Mouse (Mus musculus) lung, embryonic 14.5 days (tissue): Measurements from ENCODE around the gene Palld. TPM values are rescaled to one million over a fixed set of nuclear protein-coding genes. Genes with fewer than 3 reads are reported as not detected.

Experiments
- ATAC-seq: fragments of 200-750 bp; cut with Nextera tagmentation; 2 replicates; pipeline ENCODE4 v1.8.0; 2017; ENCODE audit warnings: mild to moderate bottlenecking, moderate TSS enrichment, moderate library complexity; ENCODE audit not compliant: insufficient read depth
- DNase-seq: peaks from one replicate; pipeline ENCODE4 v3.0.0-alpha.2; 2015
- H3K27ac ChIP-seq: fragments of 300-500 bp; sonication (generic); 2 replicates; pipeline ENCODE4 v1.5.1; 2014; ENCODE audit warnings: low read depth, mild to moderate bottlenecking, moderate library complexity
- H3K27me3 ChIP-seq: fragments of 300-500 bp; sonication (generic); 2 replicates; pipeline ENCODE4 v1.6.1; 2014; ENCODE audit warnings: low read length, control low read depth; ENCODE audit not compliant: insufficient read depth
- H3K36me3 ChIP-seq: fragments of 300-500 bp; sonication (generic); 2 replicates; pipeline ENCODE4 v1.6.1; 2014; ENCODE audit warnings: control low read depth; ENCODE audit not compliant: insufficient read depth
- H3K4me1 ChIP-seq: fragments of 300-500 bp; sonication (generic); 2 replicates; pipeline ENCODE4 v1.6.1; 2014; ENCODE audit warnings: antibody characterized with exemption, control low read depth; ENCODE audit not compliant: insufficient read depth
- H3K4me2 ChIP-seq: fragments of 300-500 bp; sonication (generic); 2 replicates; pipeline ENCODE4 v1.6.1; 2014; ENCODE audit warnings: mild to moderate bottlenecking
- H3K4me3 ChIP-seq: fragments of 300-500 bp; sonication (generic); 2 replicates; pipeline ENCODE4 v1.5.1; 2014; ENCODE audit warnings: low read depth, low read length
- H3K9ac ChIP-seq: fragments of 300-500 bp; sonication (generic); 2 replicates; pipeline ENCODE4 v1.6.1; 2014
- H3K9me3 ChIP-seq: fragments of 300-500 bp; sonication (generic); 2 replicates; pipeline ENCODE4 v1.6.1; 2016; ENCODE audit warnings: low read depth, low read length, control low read depth
- CTCF ChIP-seq: IDR thresholded peaks from 2 replicates; pipeline ENCODE4 v1.5.1; 2016; ENCODE audit warnings: antibody characterized with exemption, low read depth
- WGBS: fragments of 180-500 bp; shearing (Covaris S2); extraction: QIAGEN DNeasy Blood & Tissue Kit; methylation state at CpG from one replicate; pipeline ENCODE4 v1.1.7; 2014; 5-methylcytosine and 5-hydroxymethylcytosine counted together
- polyA plus RNA-seq: library from polyadenylated mRNA; unstranded; fragments of >200 nt; fragmentation: Nextera tagmentation; extraction: Ambion mirVana; gene quantifications from 2 replicates; pipeline ENCODE4 v1.2.1, GENCODE M21; 2014

Gene Palld
- polyA plus RNA-seq, 1 experiment from 2014 or later, result 85.0 TPM

DNA sequence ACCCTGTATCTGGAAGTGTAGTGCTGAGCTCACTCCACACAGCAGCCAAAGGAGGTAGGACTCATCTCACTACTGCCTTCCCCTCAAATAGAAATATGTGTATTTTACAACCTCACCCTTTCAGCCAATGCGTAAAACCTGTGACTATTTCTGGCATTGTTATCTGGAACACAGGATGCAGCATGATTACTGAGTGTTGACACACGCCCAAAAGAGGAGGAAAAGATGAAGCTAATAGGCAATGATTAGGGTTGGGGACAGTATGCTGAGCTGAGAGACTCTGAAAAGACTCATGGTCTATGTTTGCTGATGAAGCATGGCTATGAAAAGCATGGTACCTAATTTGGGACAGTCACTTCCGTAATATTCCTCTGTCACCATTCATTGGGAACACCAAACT lies 124.3 kb downstream of the Palld start:
- H3K4me2 ChIP-seq, result no peak overlapping the region
- peaks cover 3% of the 10 kb centered on the region for H3K4me1 ChIP-seq
- H3K9me3 ChIP-seq, result no peaks in the 10 kb centered on the region
- H3K4me3 ChIP-seq, result no peak overlapping the region
- no peak for DNase-seq
- H3K27me3 ChIP-seq, result no peaks in the 10 kb centered on the region
- ATAC-seq, result no peak
- H3K27ac ChIP-seq, result no peak overlapping the region
- 71% methylated on average over 3 of the region's 3 CpGs for WGBS
- no peak for TF ChIP-seq CTCF
- H3K36me3 ChIP-seq, result no peaks in the 10 kb centered on the region
- no peak overlapping the region for H3K9ac ChIP-seq

DNA sequence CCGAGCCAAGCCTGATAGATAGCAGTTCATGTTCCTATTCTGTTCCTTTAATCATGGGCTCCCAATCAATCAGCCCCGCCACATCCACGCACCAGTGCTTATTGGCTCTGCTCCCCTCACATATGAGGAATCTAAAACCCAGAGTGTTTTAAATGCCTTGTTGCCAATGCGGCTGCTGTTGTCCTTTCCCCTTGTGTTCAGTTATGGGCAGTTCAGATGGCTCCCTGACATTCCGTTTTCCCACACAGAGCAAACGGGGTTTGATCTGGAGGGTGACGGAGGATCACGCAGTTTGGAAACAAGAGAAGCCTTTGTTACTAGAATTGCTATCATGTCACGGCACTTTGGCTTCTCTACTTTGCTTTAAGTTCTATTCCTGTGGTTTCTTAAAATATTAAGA lies 125.9 kb downstream of the Palld start:
- no peak for TF ChIP-seq CTCF

GRCm38 (mm10) chr8:61775936-61776335 lies 126.6 kb downstream of the Palld start:
- no peak overlapping the region for H3K4me3 ChIP-seq

More for the DNA sequence above, 125.9 kb downstream of the Palld start:
- Histone ChIP-seq H3K4me3 (no peak overlapping the region), H3K4me1 (peaks cover 3% of the 10 kb centered on the region), H3K27me3 (no peaks in the 10 kb centered on the region), H3K4me2 (peak overlapping the region; percentile 23; the same call in 1 of the 2 replicates), H3K9me3 (no peaks in the 10 kb centered on the region), H3K36me3 (no peaks in the 10 kb centered on the region), H3K9ac (no peak overlapping the region), H3K27ac (peak overlapping the region; percentile 54; the same call in 1 of the 2 replicates)
- DNase-seq (peak; percentile 53), ATAC-seq (peak; percentile 55; the same call in 1 of the 2 replicates)
- 25% methylated on average over 9 of the region's 9 CpGs for WGBS

GRCm38 (mm10) chr8:61774161-61774560 lies 128.3 kb downstream of the Palld start:
- no peak for ATAC-seq

More at GRCm38 (mm10) chr8:61775936-61776335, 126.6 kb downstream of the Palld start:
- Histone ChIP-seq H3K4me2 (0 out of 2 replicates have a peak overlapping the region, but pooled peaks have one; percentile 23), H3K36me3 (no peaks in the 10 kb centered on the region), H3K27me3 (no peaks in the 10 kb centered on the region), H3K27ac (no peak overlapping the region), H3K9ac (no peak overlapping the region), H3K9me3 (no peaks in the 10 kb centered on the region), H3K4me1 (peaks cover 3% of the 10 kb centered on the region)
- TF ChIP-seq CTCF, result no peak
- ATAC-seq, result 0 out of 2 replicates have a peak, but pooled peaks have one; percentile 4
- WGBS, result 38% methylated on average over 6 of the region's 6 CpGs
- DNase-seq, result no peak

DNA sequence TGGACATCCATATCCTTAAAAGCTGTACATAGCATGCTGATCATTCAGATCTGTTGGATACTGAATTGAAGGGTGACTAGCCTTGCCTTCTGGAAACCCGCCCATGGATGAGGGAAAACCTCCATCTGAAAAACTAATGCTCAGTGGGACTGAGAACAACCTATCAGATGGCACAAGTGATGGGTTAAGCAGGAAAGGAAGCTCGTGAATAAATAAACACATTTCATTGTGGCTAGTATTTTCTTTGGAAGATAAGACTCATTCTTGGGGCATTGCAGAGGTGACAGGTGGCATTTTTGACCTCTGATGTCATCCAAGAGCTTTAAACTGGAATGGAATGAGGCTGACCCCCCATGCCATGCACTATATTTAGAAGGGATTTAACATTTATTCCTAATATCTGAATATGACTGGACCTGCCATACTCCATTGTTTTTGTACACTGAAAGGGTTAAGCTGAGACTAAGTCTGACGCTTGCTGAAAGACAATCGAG lies 128.8 kb downstream of the Palld start:
- Histone ChIP-seq H3K9ac (no peak overlapping the region), H3K4me1 (peaks cover 3% of the 10 kb centered on the region), H3K9me3 (no peaks in the 10 kb centered on the region), H3K27ac (no peak overlapping the region), H3K4me3 (no peak overlapping the region), H3K27me3 (no peaks in the 10 kb centered on the region), H3K4me2 (no peak overlapping the region), H3K36me3 (no peaks in the 10 kb centered on the region)
- DNase-seq, result no peak
- WGBS, result 44% methylated on average over 4 of the region's 4 CpGs
- no peak for TF ChIP-seq CTCF
- no peak for ATAC-seq

More at GRCm38 (mm10) chr8:61774161-61774560, 128.3 kb downstream of the Palld start:
- Histone ChIP-seq H3K36me3 (no peaks in the 10 kb centered on the region), H3K4me3 (no peak overlapping the region), H3K27me3 (no peaks in the 10 kb centered on the region), H3K27ac (no peak overlapping the region), H3K9me3 (no peaks in the 10 kb centered on the region), H3K9ac (no peak overlapping the region), H3K4me2 (no peak overlapping the region), H3K4me1 (peaks cover 3% of the 10 kb centered on the region)
- WGBS, result 78% methylated on average over 5 of the region's 5 CpGs
- TF ChIP-seq CTCF, result no peak
- DNase-seq, result no peak

GRCm38 (mm10) chr8:61771328-61771727 lies 131.2 kb downstream of the Palld start:
- Histone ChIP-seq H3K9me3 (no peaks in the 10 kb centered on the region), H3K27ac (no peak overlapping the region), H3K4me1 (no peaks in the 10 kb centered on the region), H3K9ac (no peak overlapping the region), H3K27me3 (no peaks in the 10 kb centered on the region), H3K36me3 (no peaks in the 10 kb centered on the region), H3K4me3 (no peak overlapping the region), H3K4me2 (no peak overlapping the region)
- no peak for DNase-seq
- 35% methylated on average over 3 of the region's 3 CpGs for WGBS
- TF ChIP-seq CTCF, result no peak
- no peak for ATAC-seq

- TF ChIP-seq CTCF, result no peak
- 52% methylated on average over 5 of the region's 5 CpGs for WGBS
- Histone ChIP-seq H3K9me3 (no peaks in the 10 kb centered on the region), H3K9ac (no peak overlapping the region), H3K4me2 (no peak overlapping the region), H3K4me1 (no peaks in the 10 kb centered on the region), H3K27ac (no peak overlapping the region), H3K4me3 (no peak overlapping the region), H3K36me3 (no peaks in the 10 kb centered on the region), H3K27me3 (no peaks in the 10 kb centered on the region)
- no peak for DNase-seq
- ATAC-seq, result no peak
Observed at GRCm38 (mm10) chr8:61769340-61769879, 133.1 kb downstream of the Palld start.
